Mouse (Mus musculus) thymus, postnatal 10 days (tissue): ENCODE data around the gene Mthfsd.

ENCODE experiments used
- DNase-seq, 2 experiments: peaks; one replicate each; pipeline ENCODE4 v3.0.0; 2021; ENCODE audit warnings: low spot score in 2 of 2

The Mthfsd gene

GRCm38 (mm10) chr8:121122368-121122767, 14.2 kb upstream of the Mthfsd start:
- no peak for DNase-seq

- no peak for DNase-seq
These were observed 13.5 kb upstream of the Mthfsd start for GRCm38 (mm10) chr8:121121704-121122103.

DNA sequence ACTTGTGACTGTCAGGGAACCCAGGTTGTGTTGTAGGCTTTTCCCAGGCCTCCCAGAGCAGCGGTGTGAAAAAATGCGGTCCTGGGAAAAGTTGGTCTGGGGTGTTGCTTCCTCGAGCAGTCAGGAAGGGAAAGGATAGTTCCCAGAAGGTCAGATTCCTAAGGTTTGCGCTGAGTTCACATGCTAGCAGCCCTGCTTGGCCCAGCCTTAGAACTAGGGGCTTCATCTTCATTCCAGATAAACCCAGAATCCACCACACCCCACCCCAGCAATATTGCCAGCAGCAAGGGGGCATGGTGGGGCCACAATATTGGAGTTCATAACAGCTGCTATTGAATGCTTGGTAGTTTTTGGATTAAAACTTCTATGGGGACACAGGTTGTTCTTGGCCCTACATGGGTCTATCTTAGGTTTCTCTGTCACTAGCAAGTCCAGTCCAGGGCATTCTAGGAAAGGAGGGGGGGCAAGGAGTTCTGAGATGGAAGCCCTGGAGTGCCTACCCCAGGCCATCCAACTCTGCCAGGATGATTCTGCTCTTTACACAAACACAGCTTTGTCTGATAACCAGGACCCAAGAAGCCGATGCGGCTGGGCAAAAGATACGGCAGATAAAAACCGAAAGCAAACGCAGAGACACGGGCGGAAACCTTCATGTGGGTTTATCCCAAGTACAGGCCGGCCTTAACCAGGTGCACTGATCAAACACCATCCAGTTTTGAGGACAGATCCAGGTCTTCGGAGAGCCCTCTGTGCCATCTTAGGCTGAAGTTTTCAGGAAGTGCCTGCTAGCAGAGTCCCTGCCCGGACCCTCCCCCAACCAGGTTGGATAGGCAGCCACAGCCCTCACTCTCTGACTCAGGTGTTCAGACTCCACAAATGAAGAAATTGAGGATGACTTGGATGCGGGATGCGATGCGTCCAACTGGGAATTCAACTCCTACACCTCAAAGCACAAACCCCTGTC, 12.5 kb upstream of the Mthfsd start:
- no peak for DNase-seq

DNA sequence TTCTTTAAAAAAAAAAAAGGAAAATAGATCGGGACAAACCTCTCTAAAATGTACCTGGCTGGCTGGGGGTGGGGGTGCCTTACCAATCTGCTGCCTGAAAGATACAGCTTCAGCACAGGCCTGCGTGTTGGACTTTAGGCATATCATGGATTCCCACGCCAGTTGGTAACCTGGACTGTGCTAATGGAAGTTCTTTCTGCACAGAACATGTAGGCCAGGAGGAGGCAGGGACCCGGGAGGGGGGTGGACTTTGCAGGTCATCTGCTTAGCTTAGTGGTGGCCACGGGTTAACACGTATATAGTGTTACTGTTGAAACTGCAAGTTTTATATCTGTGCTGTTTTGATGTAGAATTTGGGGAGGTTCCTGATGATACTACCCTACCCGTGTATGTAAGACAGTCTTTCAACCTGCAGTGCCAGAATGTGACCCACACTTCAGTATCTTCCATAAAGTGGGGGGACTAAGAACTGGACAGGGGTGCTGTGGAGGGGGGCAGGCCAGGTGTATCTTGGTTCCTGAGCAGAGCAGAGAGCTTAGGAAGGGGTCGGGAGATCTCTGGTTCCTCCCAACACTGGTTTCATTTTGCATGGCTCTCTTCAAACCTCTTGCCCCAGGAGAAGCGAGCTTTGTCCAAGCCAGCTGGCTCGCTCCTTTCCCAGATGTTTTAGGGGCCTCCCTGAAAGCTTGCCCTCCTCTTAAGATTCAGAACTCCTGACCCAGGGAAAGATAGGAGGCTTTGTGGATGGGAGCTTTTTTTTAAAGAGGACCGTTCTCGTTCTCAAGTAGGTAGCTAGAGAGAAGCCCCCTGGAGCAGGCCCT, 11.7 kb upstream of the Mthfsd start:
- DNase-seq, result no peak

DNA sequence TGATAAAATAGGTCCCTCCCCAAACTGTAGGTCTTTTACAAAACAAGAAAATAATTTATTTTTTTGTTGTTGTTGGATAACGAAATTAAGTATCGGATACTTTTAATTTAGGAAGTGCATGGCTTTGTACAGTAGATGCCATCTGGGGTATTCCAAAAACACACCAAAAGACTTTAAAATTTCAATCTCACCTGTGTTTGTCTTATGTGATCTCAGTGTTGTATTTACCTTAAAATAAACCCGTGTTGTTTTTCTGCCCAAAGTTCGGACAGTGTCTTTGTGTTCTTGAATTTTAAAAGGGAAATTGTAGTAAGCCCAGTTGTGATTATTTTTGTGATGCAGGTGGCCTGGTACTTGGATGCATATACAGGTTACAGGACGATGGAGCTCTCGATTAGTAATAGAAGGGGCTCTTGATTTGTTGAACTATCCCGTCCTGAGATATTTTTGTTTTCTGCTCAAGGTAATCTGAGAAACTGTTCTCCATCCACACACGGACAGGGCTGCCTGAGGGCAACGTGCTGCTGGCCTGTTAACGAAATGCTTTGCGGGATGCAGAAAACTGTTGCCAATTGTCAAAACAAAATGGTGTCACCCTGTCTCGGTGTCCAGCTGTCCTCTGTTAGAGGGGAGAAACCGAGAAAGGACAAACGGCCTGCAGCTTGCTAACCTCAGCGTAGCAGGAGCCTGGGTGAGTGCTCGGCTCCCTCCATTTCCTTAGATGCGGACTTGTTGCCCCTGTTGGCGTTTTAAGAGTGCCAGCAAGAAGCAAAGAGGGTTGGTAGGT, 10.6 kb upstream of the Mthfsd start:
- no peak for DNase-seq

DNA sequence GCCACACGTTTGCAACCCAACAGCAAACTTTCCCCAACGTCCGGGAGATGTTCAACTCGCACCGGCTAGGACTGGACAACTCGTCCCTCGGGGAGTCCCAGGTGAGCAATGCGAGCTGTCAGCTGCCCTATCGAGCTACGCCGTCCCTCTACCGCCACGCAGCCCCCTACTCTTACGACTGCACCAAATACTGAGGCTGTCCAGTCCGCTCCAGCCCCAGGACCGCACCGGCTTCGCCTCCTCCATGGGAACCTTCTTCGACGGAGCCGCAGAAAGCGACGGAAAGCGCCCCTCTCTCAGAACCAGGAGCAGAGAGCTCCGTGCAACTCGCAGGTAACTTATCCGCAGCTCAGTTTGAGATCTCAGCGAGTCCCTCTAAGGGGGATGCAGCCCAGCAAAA, 9.7 kb upstream of the Mthfsd start:
- DNase-seq, result no peak

DNA sequence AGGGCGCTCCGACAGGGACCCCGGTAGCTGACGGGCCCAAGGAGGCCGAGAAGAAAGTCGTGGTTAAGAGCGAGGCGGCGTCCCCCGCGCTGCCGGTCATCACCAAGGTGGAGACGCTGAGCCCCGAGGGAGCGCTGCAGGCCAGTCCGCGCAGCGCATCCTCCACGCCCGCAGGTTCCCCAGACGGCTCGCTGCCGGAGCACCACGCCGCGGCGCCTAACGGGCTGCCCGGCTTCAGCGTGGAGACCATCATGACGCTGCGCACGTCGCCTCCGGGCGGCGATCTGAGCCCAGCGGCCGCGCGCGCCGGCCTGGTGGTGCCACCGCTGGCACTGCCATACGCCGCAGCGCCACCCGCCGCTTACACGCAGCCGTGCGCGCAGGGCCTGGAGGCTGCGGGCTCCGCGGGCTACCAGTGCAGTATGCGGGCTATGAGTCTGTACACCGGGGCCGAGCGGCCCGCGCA, 9.0 kb upstream of the Mthfsd start:
- DNase-seq, result no peak

- DNase-seq, result no peak
These were observed 8.5 kb upstream of the Mthfsd start for GRCm38 (mm10) chr8:121116591-121117185.

DNA sequence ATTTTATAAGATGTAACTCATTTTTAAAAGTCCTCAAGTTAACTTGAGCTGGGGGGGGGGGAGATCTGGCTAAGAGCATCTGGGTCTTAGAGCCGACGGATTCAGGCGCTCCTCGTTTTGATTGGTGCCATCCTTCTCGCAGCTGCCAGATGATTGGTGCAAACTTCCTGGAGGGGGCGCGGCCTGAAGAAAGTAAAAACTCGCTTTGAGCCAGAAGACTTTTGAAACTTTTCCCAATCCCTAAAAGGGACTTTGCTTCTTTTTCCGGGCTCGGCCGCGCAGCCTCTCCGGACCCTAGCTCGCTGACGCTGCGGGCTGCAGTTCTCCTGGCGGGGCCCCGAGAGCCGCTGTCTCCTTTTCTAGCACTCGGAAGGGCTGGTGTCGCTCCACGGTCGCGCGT, 7.8 kb upstream of the Mthfsd start, which contains the start of gene Foxc2:
TSS of gene Foxc2 (plus strand) at position 224 of the 400 bp plus-strand sequence.
- peak; percentile 28 to 50 for DNase-seq

GRCm38 (mm10) chr8:121115136-121115535, 6.9 kb upstream of the Mthfsd start:
- DNase-seq, result no peak

DNA sequence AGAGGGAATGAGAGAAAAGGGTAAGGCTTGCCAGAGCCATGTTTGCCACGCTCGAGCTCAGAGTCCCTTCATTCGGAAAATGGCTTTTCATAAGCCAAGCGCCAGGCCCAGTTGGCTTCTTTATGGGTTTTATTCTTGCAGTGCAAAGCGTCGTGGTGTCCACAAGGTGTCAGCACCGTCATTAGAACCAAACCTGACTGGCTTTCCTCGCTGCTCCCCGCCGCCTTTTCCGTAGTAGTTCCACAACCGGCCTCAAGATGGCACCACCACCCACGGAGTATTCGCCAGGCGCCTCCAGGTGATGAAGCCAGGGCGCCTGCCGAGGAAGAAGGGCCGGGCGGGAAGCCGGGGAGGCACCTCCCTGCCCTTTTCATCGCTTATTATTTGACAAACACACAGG, 5.1 kb upstream of the Mthfsd start:
- DNase-seq, result peak; percentile 88 to 96

DNA sequence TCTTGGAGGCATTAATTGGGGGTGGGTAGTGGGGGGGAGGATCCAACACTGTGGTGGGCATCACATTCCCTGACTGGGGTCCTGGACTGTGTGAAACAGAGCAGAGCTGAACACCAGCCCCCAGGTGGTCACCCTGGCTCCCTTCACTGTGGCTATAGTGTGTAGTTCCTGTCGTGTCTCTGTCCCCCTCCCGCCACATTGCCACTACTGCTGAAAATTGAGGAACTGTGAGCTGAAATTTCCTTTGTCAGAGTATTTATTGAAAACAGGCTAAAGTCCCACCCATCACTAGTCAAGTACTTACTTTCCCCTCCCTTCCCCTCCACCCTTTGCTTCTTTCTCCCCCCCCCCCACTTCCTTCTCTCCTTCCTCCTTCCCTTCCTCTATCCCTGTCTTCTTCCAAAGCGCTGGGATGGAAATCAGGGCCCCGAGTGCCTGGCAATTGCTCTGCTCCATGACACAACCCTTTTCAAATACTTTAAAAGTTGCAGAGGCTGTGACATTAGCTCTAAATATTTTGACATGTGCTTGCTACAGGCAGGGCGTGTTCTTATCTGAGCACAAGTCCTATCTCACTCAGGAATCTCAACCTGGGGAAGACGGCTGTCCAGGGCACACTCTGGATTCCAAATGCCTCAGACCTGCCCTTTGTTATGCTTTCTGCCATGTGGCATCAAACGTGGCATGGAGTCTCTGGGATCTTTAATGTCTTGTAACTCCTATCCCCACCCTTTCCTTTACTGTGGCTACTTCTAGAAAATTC, 3.1 kb upstream of the Mthfsd start:
- no peak for DNase-seq

DNA sequence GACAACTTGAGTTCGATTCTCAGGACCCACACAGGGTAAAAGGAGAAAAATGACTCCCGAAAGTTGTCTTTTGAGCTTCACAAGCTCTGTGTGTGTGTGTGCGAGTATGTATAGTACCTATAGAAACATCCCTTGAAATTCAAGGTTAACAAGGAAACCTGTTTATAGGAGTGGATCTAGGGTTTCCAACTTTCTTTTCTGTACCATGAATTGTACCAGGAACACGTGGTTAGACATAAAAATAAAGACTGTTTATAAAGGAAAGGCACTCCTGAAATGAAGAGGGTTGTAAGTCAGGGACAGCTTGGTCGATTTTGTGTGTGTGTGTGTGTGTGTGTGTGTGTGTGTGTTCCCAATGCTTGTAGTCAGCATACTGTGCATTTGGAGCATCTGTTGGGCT, 465 bp upstream of the Mthfsd start:
- no peak for DNase-seq

DNA sequence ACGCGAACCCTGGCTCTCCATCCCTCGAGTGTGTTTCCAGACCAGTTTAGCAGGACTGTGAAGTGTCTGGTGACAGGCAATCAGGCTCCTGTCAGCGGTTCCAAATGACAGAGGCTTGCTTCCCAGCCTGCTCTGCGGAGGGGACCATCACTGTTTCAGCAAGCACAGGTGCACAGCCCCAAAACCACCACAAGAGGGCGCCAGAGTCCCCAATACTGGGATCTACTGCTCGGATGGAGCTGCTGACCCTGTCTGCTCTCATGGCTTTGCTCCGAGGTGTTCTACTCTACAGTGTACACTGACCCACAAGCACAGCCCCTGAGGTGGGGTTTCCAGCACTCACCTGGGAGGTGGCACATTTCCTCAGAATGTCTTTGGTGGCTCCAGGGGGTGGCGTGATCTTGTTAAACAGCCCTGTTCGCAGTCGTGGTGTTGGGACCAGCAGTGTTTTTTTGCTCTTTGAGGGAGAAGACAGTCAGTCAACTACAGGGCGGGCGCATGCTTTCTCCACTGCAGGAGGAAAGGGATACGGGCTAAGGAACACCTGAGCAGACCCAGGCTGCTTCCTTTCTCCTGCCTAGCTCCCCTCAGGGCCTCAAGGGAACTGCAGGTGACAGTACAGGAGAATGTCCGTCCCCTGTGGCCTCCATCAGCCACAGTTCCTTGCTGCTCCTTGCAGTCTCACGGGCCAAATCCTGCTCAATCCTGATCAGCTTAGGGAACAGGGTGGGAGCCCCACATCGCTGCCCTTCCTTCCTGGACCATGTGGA, 4.0 kb downstream of the Mthfsd start:
- DNase-seq, result peak; percentile 34 to 77

DNA sequence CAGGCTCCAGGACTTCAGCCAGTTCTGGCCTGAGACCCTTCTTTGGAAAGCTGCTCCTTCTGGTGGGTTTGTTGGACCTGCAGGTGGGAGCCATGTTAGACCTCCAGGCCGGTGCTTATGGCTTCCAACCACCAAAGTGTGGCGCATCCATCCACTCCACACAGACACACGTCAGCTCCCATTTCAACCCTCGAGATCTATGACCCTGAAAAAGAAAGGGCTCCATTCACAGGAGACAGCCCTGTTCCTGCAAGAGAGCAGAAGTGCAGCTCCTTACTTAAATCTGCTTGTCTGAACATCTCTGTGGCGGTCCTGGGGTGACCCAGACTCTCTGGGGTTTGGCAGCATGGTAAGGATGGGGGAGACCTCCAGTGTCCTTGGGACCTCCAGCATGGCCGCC, 14.7 kb downstream of the Mthfsd start:
- no peak for DNase-seq

DNA sequence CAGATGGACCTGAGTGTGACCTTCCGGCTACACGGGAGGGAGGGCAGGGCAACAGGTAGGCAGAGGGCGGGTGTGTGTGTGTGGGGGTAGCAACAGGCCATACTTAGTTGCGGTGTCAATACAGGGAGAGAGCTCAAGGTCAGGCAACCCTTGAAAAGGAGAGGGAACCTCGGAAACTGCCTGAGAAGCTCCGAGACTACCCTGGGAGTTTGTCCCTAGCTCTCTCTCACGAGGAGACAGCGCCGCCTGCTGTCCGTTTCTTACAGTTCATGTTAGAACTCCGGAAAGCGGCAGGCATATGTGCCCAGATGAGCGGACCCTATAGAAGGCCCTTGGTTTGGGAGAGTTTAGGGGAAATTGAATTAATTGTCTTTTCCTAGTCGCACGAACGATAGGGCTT, 15.6 kb downstream of the Mthfsd start:
- peak; percentile 51 to 89 for DNase-seq

GRCm38 (mm10) chr8:121092141-121092540, 16.1 kb downstream of the Mthfsd start:
- DNase-seq, result no peak

DNA sequence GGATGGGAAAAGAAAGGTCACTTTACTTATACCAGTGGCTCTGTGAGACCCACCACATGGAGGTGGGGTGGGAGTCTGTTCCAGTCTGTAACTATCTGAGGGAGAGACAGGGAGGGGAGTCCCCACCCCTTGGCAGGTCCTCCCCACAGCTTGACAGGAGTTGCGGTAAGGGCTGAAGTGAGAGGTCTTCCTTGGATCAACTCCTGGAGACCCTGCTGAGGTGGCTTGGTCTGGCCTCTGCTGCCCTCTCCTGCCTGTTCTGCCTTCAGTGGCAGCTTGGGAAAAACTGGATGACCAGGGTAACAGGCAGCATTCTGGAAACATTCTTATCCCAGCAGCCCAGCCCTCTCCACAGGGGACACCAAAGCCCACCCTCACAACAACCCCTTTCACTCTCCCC, 17.5 kb downstream of the Mthfsd start:
- no peak for DNase-seq

GRCm38 (mm10) chr8:121089631-121090380, 18.4 kb downstream of the Mthfsd start:
- no peak for DNase-seq
